Mouse (Mus musculus): ENCODE data around the gene Sox21. TPM values are rescaled to one million over a fixed set of nuclear protein-coding genes. Genes with fewer than 3 reads are reported as not detected.

Gene Sox21
- polyA plus RNA-seq, 1 experiment = 0.59 TPM

- TF ChIP-seq POLR2A (IDR thresholded peaks at IDR 0.05; ENCODE audit: control insufficient read depth, extremely low read depth, insufficient read depth, low read length, poor library complexity) (no peak), CTCF (IDR thresholded peaks at IDR 0.05; ENCODE audit: borderline replicate concordance, control insufficient read depth, extremely low read depth, insufficient read depth, low read length, poor library complexity) (no peak)
- WGBS = 70% methylated on average over 13 of the region's 13 CpGs
Measured at GRCm38 (mm10) chr14:118194219-118194914, 42.5 kb downstream of the Sox21 start.

GRCm38 (mm10) chr14:118193663-118194062 lies 43.2 kb downstream of the Sox21 start:
- Histone ChIP-seq H3K27me3 (ENCODE audit: control insufficient read depth, insufficient read depth, low read length) (no peaks in the 10 kb centered on the region; the same call in 1 of the 2 replicates), H3K27ac (ENCODE audit: control insufficient read depth, insufficient read depth, low read length) (no peak overlapping the region), H3K4me3 (ENCODE audit: control insufficient read depth, insufficient read depth, low read length) (no peak overlapping the region), H3K36me3 (ENCODE audit: control insufficient read depth, insufficient read depth, low read length) (no peaks in the 10 kb centered on the region), H3K4me1 (replicated peaks; ENCODE audit: control insufficient read depth, insufficient read depth, low read length) (no peaks in the 10 kb centered on the region)
- no peak for DNase-seq
- TF ChIP-seq POLR2A (IDR thresholded peaks at IDR 0.05; ENCODE audit: control insufficient read depth, extremely low read depth, insufficient read depth, low read length, poor library complexity) = no peak
- no peak for TF ChIP-seq CTCF (IDR thresholded peaks at IDR 0.05; ENCODE audit: borderline replicate concordance, control insufficient read depth, extremely low read depth, insufficient read depth, low read length, poor library complexity)
- 84% methylated on average over 10 of the region's 10 CpGs for WGBS

More at GRCm38 (mm10) chr14:118194219-118194914, 42.5 kb downstream of the Sox21 start:
- Histone ChIP-seq H3K4me1 (replicated peaks; ENCODE audit: control insufficient read depth, insufficient read depth, low read length) (no peaks in the 10 kb centered on the region), H3K36me3 (ENCODE audit: control insufficient read depth, insufficient read depth, low read length) (no peaks in the 10 kb centered on the region), H3K27me3 (ENCODE audit: control insufficient read depth, insufficient read depth, low read length) (no peaks in the 10 kb centered on the region; the same call in 1 of the 2 replicates), H3K27ac (ENCODE audit: control insufficient read depth, insufficient read depth, low read length) (no peak overlapping the region), H3K4me3 (ENCODE audit: control insufficient read depth, insufficient read depth, low read length) (no peak overlapping the region)
- no peak for DNase-seq

GRCm38 (mm10) chr14:118193001-118193628 lies 43.7 kb downstream of the Sox21 start:
- H3K4me1 ChIP-seq (replicated peaks; ENCODE audit: control insufficient read depth, insufficient read depth, low read length) = no peaks in the 10 kb centered on the region

GRCm38 (mm10) chr14:118191442-118191841 lies 45.4 kb downstream of the Sox21 start:
- WGBS = 91% methylated on average over 9 of the region's 9 CpGs
- H3K4me3 ChIP-seq (ENCODE audit: control insufficient read depth, insufficient read depth, low read length) = no peak overlapping the region
- H3K27me3 ChIP-seq (ENCODE audit: control insufficient read depth, insufficient read depth, low read length) = no peaks in the 10 kb centered on the region
- H3K36me3 ChIP-seq (ENCODE audit: control insufficient read depth, insufficient read depth, low read length) = no peaks in the 10 kb centered on the region
- no peaks in the 10 kb centered on the region for H3K4me1 ChIP-seq (replicated peaks; ENCODE audit: control insufficient read depth, insufficient read depth, low read length)
- TF ChIP-seq POLR2A (IDR thresholded peaks at IDR 0.05; ENCODE audit: control insufficient read depth, extremely low read depth, insufficient read depth, low read length, poor library complexity) = no peak
- TF ChIP-seq CTCF (IDR thresholded peaks at IDR 0.05; ENCODE audit: borderline replicate concordance, control insufficient read depth, extremely low read depth, insufficient read depth, low read length, poor library complexity) = no peak
- no peak for DNase-seq
- H3K27ac ChIP-seq (ENCODE audit: control insufficient read depth, insufficient read depth, low read length) = no peak overlapping the region

More at GRCm38 (mm10) chr14:118193001-118193628, 43.7 kb downstream of the Sox21 start:
- DNase-seq = no peak
- 83% methylated on average over 10 of the region's 10 CpGs for WGBS
- Histone ChIP-seq H3K27ac (ENCODE audit: control insufficient read depth, insufficient read depth, low read length) (no peak overlapping the region), H3K4me3 (ENCODE audit: control insufficient read depth, insufficient read depth, low read length) (no peak overlapping the region), H3K27me3 (ENCODE audit: control insufficient read depth, insufficient read depth, low read length) (no peaks in the 10 kb centered on the region; the same call in 1 of the 2 replicates), H3K36me3 (ENCODE audit: control insufficient read depth, insufficient read depth, low read length) (no peaks in the 10 kb centered on the region)
- TF ChIP-seq POLR2A (IDR thresholded peaks at IDR 0.05; ENCODE audit: control insufficient read depth, extremely low read depth, insufficient read depth, low read length, poor library complexity) (no peak), CTCF (IDR thresholded peaks at IDR 0.05; ENCODE audit: borderline replicate concordance, control insufficient read depth, extremely low read depth, insufficient read depth, low read length, poor library complexity) (no peak)

Other genes with a start within 250 kb of the Sox21 start
- gene Dct, start 184.8 kb downstream of the Sox21 start, polyA plus RNA-seq (2012; rRNA removed) = 0.15 and 0.23 TPM in 2 replicates
- 13.2 and 13.7 TPM in 2 replicates for gene Tgds, start 104.3 kb downstream of the Sox21 start, polyA plus RNA-seq (2012; rRNA removed)
- 19.2 and 21.9 TPM in 2 replicates for gene Gpr180, start 99.9 kb downstream of the Sox21 start, polyA plus RNA-seq (2012; rRNA removed)
- gene Gm9376, start 29.9 kb upstream of the Sox21 start, polyA plus RNA-seq (2012; rRNA removed) = not detected in 2 replicates